Mouse (Mus musculus): ENCODE results near the gene Styk1. TPM values are rescaled to one million over a fixed set of nuclear protein-coding genes. Genes with fewer than 3 reads are reported as not detected.

The Styk1 gene
- polyA plus RNA-seq, 1 experiment from 2014 or later: 4.3 TPM

GRCm38 (mm10) chr6:131362987-131363765, 9.8 kb upstream of the Styk1 start:
- Histone ChIP-seq H3K9me3 (no peaks in the 10 kb centered on the region), H3K4me2 (replicated peaks) (no peak overlapping the region), H3K4me1 (no peaks in the 10 kb centered on the region), H3K9ac (replicated peaks) (no peak overlapping the region), H3K27me3 (no peaks in the 10 kb centered on the region), H3K4me3 (no peak overlapping the region), H3K27ac (replicated peaks) (no peak overlapping the region), H3K36me3 (peaks cover 36% of the 10 kb centered on the region)
- 88% methylated on average over 7 of the region's 7 CpGs for WGBS
- ATAC-seq (replicated peaks): no peak

- no peak overlapping the region for H3K9ac ChIP-seq (replicated peaks)
- no peak for ATAC-seq (replicated peaks)
- WGBS: 81% methylated on average over 5 of the region's 5 CpGs
- H3K9me3 ChIP-seq: no peaks in the 10 kb centered on the region
- no peak overlapping the region for H3K27ac ChIP-seq (replicated peaks)
- H3K4me1 ChIP-seq: no peaks in the 10 kb centered on the region
- no peaks in the 10 kb centered on the region for H3K27me3 ChIP-seq
- no peak overlapping the region for H3K4me3 ChIP-seq
- H3K4me2 ChIP-seq (replicated peaks): no peak overlapping the region
- peaks cover 19% of the 10 kb centered on the region for H3K36me3 ChIP-seq
These were observed 7.3 kb upstream of the Styk1 start for GRCm38 (mm10) chr6:131360693-131361092.

- H3K4me3 ChIP-seq: no peak overlapping the region
- H3K36me3 ChIP-seq: peaks cover 10% of the 10 kb centered on the region
- H3K4me2 ChIP-seq (replicated peaks): no peak overlapping the region
- 91% methylated on average over 2 of the region's 2 CpGs for WGBS
- H3K27ac ChIP-seq (replicated peaks): no peak overlapping the region
- no peaks in the 10 kb centered on the region for H3K4me1 ChIP-seq
- H3K9ac ChIP-seq (replicated peaks): no peak overlapping the region
- H3K27me3 ChIP-seq: no peaks in the 10 kb centered on the region
- no peaks in the 10 kb centered on the region for H3K9me3 ChIP-seq
- no peak for ATAC-seq (replicated peaks)
These were observed 6.1 kb upstream of the Styk1 start for GRCm38 (mm10) chr6:131359543-131359942.

- Histone ChIP-seq H3K4me1 (peaks cover 6% of the 10 kb centered on the region; the same call in 1 of the 2 replicates), H3K4me3 (no peak overlapping the region), H3K27ac (replicated peaks) (no peak overlapping the region), H3K36me3 (no peaks in the 10 kb centered on the region), H3K27me3 (no peaks in the 10 kb centered on the region), H3K4me2 (replicated peaks) (no peak overlapping the region), H3K9me3 (no peaks in the 10 kb centered on the region), H3K9ac (replicated peaks) (no peak overlapping the region)
- WGBS: 58% methylated on average over 4 of the region's 4 CpGs
- ATAC-seq (replicated peaks): no peak
These were observed 1.5 kb upstream of the Styk1 start for GRCm38 (mm10) chr6:131354913-131355312.

- Histone ChIP-seq H3K36me3 (no peaks in the 10 kb centered on the region), H3K4me1 (no peaks in the 10 kb centered on the region), H3K9me3 (no peaks in the 10 kb centered on the region), H3K4me2 (replicated peaks) (no peak overlapping the region), H3K27ac (replicated peaks) (no peak overlapping the region), H3K9ac (replicated peaks) (no peak overlapping the region), H3K27me3 (no peaks in the 10 kb centered on the region), H3K4me3 (no peak overlapping the region)
- ATAC-seq (replicated peaks): no peak
- 94% methylated on average over 2 of the region's 2 CpGs for WGBS
These were observed 6.4 kb downstream of the Styk1 start for GRCm38 (mm10) chr6:131347026-131347425.

GRCm38 (mm10) chr6:131344346-131344745, 9.1 kb downstream of the Styk1 start:
- no peaks in the 10 kb centered on the region for H3K36me3 ChIP-seq
- H3K27ac ChIP-seq (replicated peaks): no peak overlapping the region
- H3K4me1 ChIP-seq: no peaks in the 10 kb centered on the region
- H3K27me3 ChIP-seq: no peaks in the 10 kb centered on the region
- H3K9me3 ChIP-seq: no peaks in the 10 kb centered on the region
- no peak overlapping the region for H3K4me3 ChIP-seq
- ATAC-seq (replicated peaks): no peak
- H3K9ac ChIP-seq (replicated peaks): no peak overlapping the region
- H3K4me2 ChIP-seq (replicated peaks): no peak overlapping the region
- WGBS: 84% methylated on average over 7 of the region's 7 CpGs

GRCm38 (mm10) chr6:131340082-131340481, 13.3 kb downstream of the Styk1 start:
- H3K4me3 ChIP-seq: no peak overlapping the region
- H3K36me3 ChIP-seq: no peaks in the 10 kb centered on the region
- WGBS: 80% methylated on average over 3 of the region's 3 CpGs
- H3K4me1 ChIP-seq: no peaks in the 10 kb centered on the region
- no peaks in the 10 kb centered on the region for H3K27me3 ChIP-seq
- H3K9me3 ChIP-seq: no peaks in the 10 kb centered on the region
- H3K4me2 ChIP-seq (replicated peaks): no peak overlapping the region
- H3K27ac ChIP-seq (replicated peaks): no peak overlapping the region
- ATAC-seq (replicated peaks): no peak
- no peak overlapping the region for H3K9ac ChIP-seq (replicated peaks)

- Histone ChIP-seq H3K27me3 (no peaks in the 10 kb centered on the region), H3K4me3 (no peak overlapping the region), H3K4me2 (replicated peaks) (no peak overlapping the region), H3K9ac (replicated peaks) (no peak overlapping the region), H3K36me3 (no peaks in the 10 kb centered on the region), H3K9me3 (no peaks in the 10 kb centered on the region), H3K27ac (replicated peaks) (no peak overlapping the region), H3K4me1 (no peaks in the 10 kb centered on the region)
- 84% methylated on average over 3 of the region's 3 CpGs for WGBS
- ATAC-seq (replicated peaks): no peak
These were observed 14.1 kb downstream of the Styk1 start for GRCm38 (mm10) chr6:131339309-131339708.

GRCm38 (mm10) chr6:131338787-131339186, 14.6 kb downstream of the Styk1 start:
- WGBS: 77% methylated on average over 1 of the region's 1 CpGs
- no peak for ATAC-seq (replicated peaks)
- Histone ChIP-seq H3K4me3 (no peak overlapping the region), H3K27ac (replicated peaks) (no peak overlapping the region), H3K36me3 (no peaks in the 10 kb centered on the region), H3K27me3 (no peaks in the 10 kb centered on the region), H3K4me1 (no peaks in the 10 kb centered on the region), H3K9ac (replicated peaks) (no peak overlapping the region), H3K4me2 (replicated peaks) (no peak overlapping the region), H3K9me3 (no peaks in the 10 kb centered on the region)

- Histone ChIP-seq H3K27me3 (no peaks in the 10 kb centered on the region), H3K4me3 (no peak overlapping the region), H3K36me3 (no peaks in the 10 kb centered on the region), H3K9me3 (no peaks in the 10 kb centered on the region), H3K4me2 (replicated peaks) (no peak overlapping the region), H3K27ac (replicated peaks) (no peak overlapping the region), H3K9ac (replicated peaks) (no peak overlapping the region), H3K4me1 (no peaks in the 10 kb centered on the region)
- 98% methylated on average over 2 of the region's 2 CpGs for WGBS
- no peak for ATAC-seq (replicated peaks)
These were observed 26.3 kb downstream of the Styk1 start for GRCm38 (mm10) chr6:131327076-131327475.

GRCm38 (mm10) chr6:131321854-131322639, 31.4 kb downstream of the Styk1 start:
- Histone ChIP-seq H3K27me3 (no peaks in the 10 kb centered on the region), H3K27ac (replicated peaks) (no peak overlapping the region), H3K9ac (replicated peaks) (no peak overlapping the region), H3K9me3 (no peaks in the 10 kb centered on the region), H3K4me3 (no peak overlapping the region), H3K4me1 (no peaks in the 10 kb centered on the region), H3K36me3 (no peaks in the 10 kb centered on the region), H3K4me2 (replicated peaks) (no peak overlapping the region)
- 74% methylated on average over 3 of the region's 3 CpGs for WGBS
- ATAC-seq (replicated peaks): no peak

- H3K27me3 ChIP-seq: no peaks in the 10 kb centered on the region
- no peak overlapping the region for H3K4me3 ChIP-seq
- no peaks in the 10 kb centered on the region for H3K4me1 ChIP-seq
- H3K9me3 ChIP-seq: no peaks in the 10 kb centered on the region; the same call in 1 of the 2 replicates
- H3K9ac ChIP-seq (replicated peaks): no peak overlapping the region
- no peak for ATAC-seq (replicated peaks)
- no peak overlapping the region for H3K27ac ChIP-seq (replicated peaks)
- H3K4me2 ChIP-seq (replicated peaks): no peak overlapping the region
- no peaks in the 10 kb centered on the region for H3K36me3 ChIP-seq
- WGBS: 87% methylated on average over 7 of the region's 7 CpGs
These were observed 37.0 kb downstream of the Styk1 start for GRCm38 (mm10) chr6:131316155-131317101.

All from forebrain, embryonic 15.5 days (tissue).